Mouse (Mus musculus) forebrain, embryonic 16.5 days (tissue): ENCODE results near the gene Fat3. TPM values are rescaled to one million over a fixed set of nuclear protein-coding genes. Genes with fewer than 3 reads are reported as not detected.

Experiments
- ATAC-seq: fragments of 200-750 bp; cut with Nextera tagmentation; 2 replicates; pipeline ENCODE4 v1.8.0; 2017; ENCODE audit warnings: mild to moderate bottlenecking, moderate library complexity
- H3K27ac ChIP-seq: fragments of 300-500 bp; sonication (generic); 2 replicates; pipeline ENCODE4 v1.5.1; 2014; ENCODE audit warnings: low read length, control low read depth
- H3K27me3 ChIP-seq: fragments of 300-500 bp; sonication (generic); replicated peaks from 2 replicates; pipeline ENCODE4 v1.6.1; 2014; ENCODE audit warnings: low read length; ENCODE audit not compliant: control insufficient read depth, insufficient read depth
- H3K36me3 ChIP-seq: fragments of 300-500 bp; sonication (generic); 2 replicates; pipeline ENCODE4 v1.6.1; 2014; ENCODE audit not compliant: control insufficient read depth, insufficient read depth
- H3K4me1 ChIP-seq: fragments of 300-500 bp; sonication (generic); replicated peaks from 2 replicates; pipeline ENCODE4 v1.6.1; 2014; ENCODE audit warnings: low read length; ENCODE audit not compliant: control insufficient read depth, insufficient read depth
- H3K4me2 ChIP-seq: fragments of 300-500 bp; sonication (generic); 2 replicates; pipeline ENCODE4 v1.6.1; 2014; ENCODE audit warnings: mild to moderate bottlenecking, low read length, control low read depth
- H3K4me3 ChIP-seq: fragments of 300-500 bp; sonication (generic); replicated peaks from 2 replicates; pipeline ENCODE4 v1.5.1; 2014; ENCODE audit warnings: mild to moderate bottlenecking, low read length, control low read depth
- H3K9ac ChIP-seq: fragments of 300-500 bp; sonication (generic); replicated peaks from 2 replicates; pipeline ENCODE4 v1.6.1; 2014; ENCODE audit warnings: low read depth, low read length, control low read depth
- H3K9me3 ChIP-seq: fragments of 300-500 bp; sonication (generic); 2 replicates; pipeline ENCODE4 v1.6.1; 2016; ENCODE audit warnings: low read length; ENCODE audit not compliant: control insufficient read depth
- WGBS: fragments of 180-500 bp; shearing (Covaris S2); extraction: QIAGEN DNeasy Blood & Tissue Kit; methylation state at CpG from one replicate; pipeline ENCODE4 v1.1.7; 2014; 5-methylcytosine and 5-hydroxymethylcytosine counted together
- polyA plus RNA-seq: library from polyadenylated mRNA; unstranded; fragments of >200 nt; fragmentation: Nextera tagmentation; extraction: Ambion mirVana; gene quantifications from 2 replicates; pipeline ENCODE4 v1.2.1, GENCODE M21; 2015

The Fat3 gene
- polyA plus RNA-seq, 1 experiment from 2014 or later = 12.8 TPM

- no peak for ATAC-seq
- H3K4me1 ChIP-seq = peaks cover 4% of the 10 kb centered on the region; the same call in 1 of the 2 replicates
- H3K9me3 ChIP-seq = no peaks in the 10 kb centered on the region
- no peaks in the 10 kb centered on the region for H3K27me3 ChIP-seq
- no peak overlapping the region for H3K9ac ChIP-seq
- H3K4me2 ChIP-seq = no peak overlapping the region
- H3K4me3 ChIP-seq = no peak overlapping the region
- H3K27ac ChIP-seq = no peak overlapping the region
- WGBS = 100% methylated on average over 1 of the region's 1 CpGs
- no peaks in the 10 kb centered on the region for H3K36me3 ChIP-seq
These were observed 193.3 kb downstream of the Fat3 start for GRCm38 (mm10) chr9:16307789-16308188.

GRCm38 (mm10) chr9:16306222-16306621 is 194.9 kb downstream of the Fat3 start:
- H3K36me3 ChIP-seq = no peaks in the 10 kb centered on the region
- H3K27ac ChIP-seq = no peak overlapping the region
- no peaks in the 10 kb centered on the region for H3K9me3 ChIP-seq

GRCm38 (mm10) chr9:16305396-16306086 is 195.5 kb downstream of the Fat3 start:
- 81% methylated on average over 2 of the region's 2 CpGs for WGBS
- Histone ChIP-seq H3K27me3 (no peaks in the 10 kb centered on the region), H3K4me3 (no peak overlapping the region), H3K36me3 (no peaks in the 10 kb centered on the region), H3K9me3 (no peaks in the 10 kb centered on the region), H3K4me2 (no peak overlapping the region), H3K9ac (no peak overlapping the region), H3K4me1 (peaks cover 4% of the 10 kb centered on the region; the same call in 1 of the 2 replicates), H3K27ac (no peak overlapping the region)
- ATAC-seq = peak; percentile 37

More at GRCm38 (mm10) chr9:16306222-16306621, 194.9 kb downstream of the Fat3 start:
- H3K9ac ChIP-seq = no peak overlapping the region
- no peak overlapping the region for H3K4me3 ChIP-seq
- H3K27me3 ChIP-seq = no peaks in the 10 kb centered on the region
- H3K4me1 ChIP-seq = peaks cover 4% of the 10 kb centered on the region; the same call in 1 of the 2 replicates
- H3K4me2 ChIP-seq = no peak overlapping the region
- ATAC-seq = no peak

GRCm38 (mm10) chr9:16304949-16305348 is 196.1 kb downstream of the Fat3 start:
- WGBS = 38% methylated on average over 2 of the region's 2 CpGs
- H3K27me3 ChIP-seq = no peaks in the 10 kb centered on the region
- H3K9me3 ChIP-seq = no peaks in the 10 kb centered on the region
- H3K4me1 ChIP-seq = peaks cover 4% of the 10 kb centered on the region; the same call in 1 of the 2 replicates
- ATAC-seq = no peak
- H3K4me3 ChIP-seq = no peak overlapping the region
- H3K36me3 ChIP-seq = no peaks in the 10 kb centered on the region
- no peak overlapping the region for H3K27ac ChIP-seq
- H3K9ac ChIP-seq = no peak overlapping the region
- H3K4me2 ChIP-seq = no peak overlapping the region

- Histone ChIP-seq H3K4me2 (no peak overlapping the region), H3K4me1 (peaks cover 4% of the 10 kb centered on the region; the same call in 1 of the 2 replicates), H3K27me3 (no peaks in the 10 kb centered on the region), H3K36me3 (no peaks in the 10 kb centered on the region), H3K4me3 (no peak overlapping the region), H3K27ac (no peak overlapping the region), H3K9me3 (no peaks in the 10 kb centered on the region), H3K9ac (no peak overlapping the region)
- WGBS = 86% methylated on average over 3 of the region's 3 CpGs
- no peak for ATAC-seq
These were observed 198.6 kb downstream of the Fat3 start for GRCm38 (mm10) chr9:16302484-16302883.

GRCm38 (mm10) chr9:16297935-16298334 is 203.2 kb downstream of the Fat3 start:
- Histone ChIP-seq H3K4me2 (no peak overlapping the region), H3K27ac (no peak overlapping the region), H3K9me3 (no peaks in the 10 kb centered on the region), H3K27me3 (no peaks in the 10 kb centered on the region), H3K9ac (no peak overlapping the region), H3K4me3 (no peak overlapping the region), H3K4me1 (peaks cover 13% of the 10 kb centered on the region), H3K36me3 (no peaks in the 10 kb centered on the region)
- 72% methylated on average over 3 of the region's 3 CpGs for WGBS
- no peak for ATAC-seq

- peak overlapping the region; percentile 23; the same call in 1 of the 2 replicates for H3K27ac ChIP-seq
- H3K9me3 ChIP-seq = no peaks in the 10 kb centered on the region
These were observed 206.9 kb downstream of the Fat3 start for GRCm38 (mm10) chr9:16293928-16294806.

GRCm38 (mm10) chr9:16292492-16292891 is 208.6 kb downstream of the Fat3 start:
- no peak overlapping the region for H3K4me3 ChIP-seq
- H3K27ac ChIP-seq = no peak overlapping the region
- ATAC-seq = no peak
- H3K36me3 ChIP-seq = no peaks in the 10 kb centered on the region
- no peak overlapping the region for H3K4me2 ChIP-seq
- no peaks in the 10 kb centered on the region for H3K27me3 ChIP-seq
- 86% methylated on average over 2 of the region's 2 CpGs for WGBS
- no peaks in the 10 kb centered on the region for H3K9me3 ChIP-seq
- H3K4me1 ChIP-seq = peaks cover 17% of the 10 kb centered on the region
- no peak overlapping the region for H3K9ac ChIP-seq

More at GRCm38 (mm10) chr9:16293928-16294806, 206.9 kb downstream of the Fat3 start:
- Histone ChIP-seq H3K4me2 (peak overlapping the region; percentile 21; the same call in 1 of the 2 replicates), H3K27me3 (no peaks in the 10 kb centered on the region), H3K9ac (no peak overlapping the region), H3K4me3 (no peak overlapping the region), H3K4me1 (peaks cover 17% of the 10 kb centered on the region), H3K36me3 (no peaks in the 10 kb centered on the region)
- peak; percentile 52 for ATAC-seq
- 11% methylated on average over 6 of the region's 6 CpGs for WGBS

- no peak overlapping the region for H3K4me2 ChIP-seq
- H3K27ac ChIP-seq = no peak overlapping the region
- no peaks in the 10 kb centered on the region for H3K27me3 ChIP-seq
- no peaks in the 10 kb centered on the region for H3K36me3 ChIP-seq
- WGBS = 92% methylated on average over 2 of the region's 2 CpGs
- peaks cover 15% of the 10 kb centered on the region for H3K4me1 ChIP-seq
- H3K4me3 ChIP-seq = no peak overlapping the region
- no peaks in the 10 kb centered on the region for H3K9me3 ChIP-seq
- H3K9ac ChIP-seq = no peak overlapping the region
- ATAC-seq = no peak
These were observed 210.2 kb downstream of the Fat3 start for GRCm38 (mm10) chr9:16290911-16291310.
